Mouse (Mus musculus) liver, embryonic 13.5 days (tissue): Measurements from ENCODE around the gene Spin1. TPM values are rescaled to one million over a fixed set of nuclear protein-coding genes. Genes with fewer than 3 reads are reported as not detected.
A peak's percentile ranks its signal among the peaks of the same experiment; 100 is the strongest.

Experiments used
- ATAC-seq: fragments of 200-750 bp; cut with Nextera tagmentation; 2 replicates; pipeline ENCODE4 v1.8.0; 2017; ENCODE audit warnings: low read depth, mild to moderate bottlenecking, moderate number of reproducible peaks, moderate library complexity
- DNase-seq: peaks from one replicate; pipeline ENCODE4 v3.0.0; 2022
- H3K27ac ChIP-seq: fragments of 300-500 bp; sonication (generic); 2 replicates; pipeline ENCODE4 v1.5.1; 2015; ENCODE audit warnings: moderate library complexity, mild to moderate bottlenecking, inconsistent platforms
- H3K27me3 ChIP-seq: fragments of 300-500 bp; sonication (generic); 2 replicates; pipeline ENCODE4 v1.6.1; 2015; ENCODE audit warnings: mild to moderate bottlenecking, inconsistent platforms
- H3K36me3 ChIP-seq: fragments of 300-500 bp; sonication (generic); 2 replicates; pipeline ENCODE4 v1.6.1; 2015; ENCODE audit warnings: mild to moderate bottlenecking, inconsistent platforms
- H3K4me1 ChIP-seq: fragments of 300-500 bp; sonication (generic); replicated peaks from 2 replicates; pipeline ENCODE4 v1.6.1; 2015; ENCODE audit warnings: inconsistent platforms
- H3K4me2 ChIP-seq: fragments of 300-500 bp; sonication (generic); 2 replicates; pipeline ENCODE4 v1.6.1; 2015; ENCODE audit warnings: inconsistent platforms, mild to moderate bottlenecking, moderate library complexity
- H3K4me3 ChIP-seq: fragments of 300-500 bp; sonication (generic); replicated peaks from 2 replicates; pipeline ENCODE4 v1.5.1; 2015; ENCODE audit warnings: mild to moderate bottlenecking, inconsistent platforms
- H3K9ac ChIP-seq: fragments of 300-500 bp; sonication (generic); 2 replicates; pipeline ENCODE4 v1.6.1; 2015; ENCODE audit warnings: mild to moderate bottlenecking, inconsistent platforms
- H3K9me3 ChIP-seq: fragments of 300-500 bp; sonication (generic); replicated peaks from 2 replicates; pipeline ENCODE4 v1.6.1; 2016; ENCODE audit warnings: inconsistent platforms
- WGBS: fragments of 180-500 bp; shearing (Covaris S2); methylation state at CpG from one replicate; pipeline ENCODE4 v1.1.7; 2015; ENCODE audit not compliant: insufficient replicate concordance; 5-methylcytosine and 5-hydroxymethylcytosine counted together
- polyA plus RNA-seq: library from polyadenylated mRNA; unstranded; fragments of >200 nt; fragmentation: Nextera tagmentation; extraction: Ambion mirVana; gene quantifications from 2 replicates; pipeline ENCODE4 v1.2.1, GENCODE M21; 2015

Gene Spin1
- polyA plus RNA-seq, 1 experiment from 2014 or later, result 10.7 TPM

- no peak overlapping the region for H3K27ac ChIP-seq
- ATAC-seq (no peak), DNase-seq (no peak)
- H3K36me3 ChIP-seq, result peaks cover 21% of the 10 kb centered on the region
- no peaks in the 10 kb centered on the region; the same call in 1 of the 2 replicates for H3K9me3 ChIP-seq
- no peaks in the 10 kb centered on the region for H3K27me3 ChIP-seq
- 43% methylated on average over 3 of the region's 3 CpGs for WGBS
- H3K4me2 ChIP-seq, result no peak overlapping the region
- H3K4me1 ChIP-seq, result peaks cover 32% of the 10 kb centered on the region
- H3K4me3 ChIP-seq, result no peak overlapping the region
- no peak overlapping the region for H3K9ac ChIP-seq
These were observed 15.1 kb downstream of the Spin1 start for GRCm38 (mm10) chr13:51115762-51116161.

DNA sequence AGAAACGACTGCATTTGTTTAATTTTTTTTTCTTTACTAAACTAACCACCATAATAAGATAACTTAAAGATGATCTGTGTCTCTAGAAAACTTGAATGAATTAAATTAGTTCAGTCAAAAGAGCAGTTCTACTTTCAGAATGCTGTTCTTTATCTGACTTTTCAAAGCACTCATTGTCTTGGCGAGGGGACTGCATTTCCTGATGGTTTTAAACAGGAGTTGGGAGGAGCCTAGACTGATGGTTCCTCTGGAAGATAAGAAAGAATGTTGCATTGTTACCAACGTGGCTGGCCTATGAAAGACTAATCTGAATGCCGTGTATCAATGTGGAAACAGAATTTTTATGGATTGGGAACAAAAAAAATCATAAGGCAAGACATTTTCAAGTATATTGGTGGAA lies 20.1 kb downstream of the Spin1 start:
- DNase-seq, result no peak
- 3% methylated on average over 4 of the region's 4 CpGs for WGBS
- H3K27ac ChIP-seq, result no peak overlapping the region
- H3K36me3 ChIP-seq, result no peaks in the 10 kb centered on the region
- H3K4me1 ChIP-seq, result peaks cover 72% of the 10 kb centered on the region
- H3K27me3 ChIP-seq, result no peaks in the 10 kb centered on the region
- no peak for ATAC-seq
- H3K9ac ChIP-seq, result no peak overlapping the region
- H3K9me3 ChIP-seq, result no peaks in the 10 kb centered on the region
- no peak overlapping the region for H3K4me3 ChIP-seq
- peak overlapping the region; percentile 23 for H3K4me2 ChIP-seq

DNA sequence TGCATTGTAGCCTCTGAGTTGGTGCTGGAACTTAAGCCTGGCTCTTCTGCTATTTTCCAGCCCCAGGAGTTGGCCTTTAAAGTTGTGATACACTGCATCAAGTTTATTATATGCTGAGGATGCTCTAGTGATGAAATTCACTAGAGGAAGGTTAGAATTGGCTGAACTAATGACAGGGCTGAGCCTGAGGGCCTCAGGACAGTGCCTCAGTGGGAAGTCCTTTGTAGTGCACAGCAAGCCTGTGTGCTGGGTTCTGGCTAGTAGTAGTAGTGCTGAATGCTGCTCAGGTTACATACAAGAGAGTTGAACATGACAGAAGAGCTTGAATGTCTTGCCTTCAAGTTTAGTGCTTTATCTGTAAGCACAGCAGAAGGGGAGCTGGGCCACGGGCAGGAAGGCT lies 21.3 kb downstream of the Spin1 start:
- Histone ChIP-seq H3K4me3 (no peak overlapping the region), H3K9me3 (no peaks in the 10 kb centered on the region), H3K4me2 (no peak overlapping the region), H3K27me3 (no peaks in the 10 kb centered on the region), H3K9ac (no peak overlapping the region), H3K36me3 (no peaks in the 10 kb centered on the region), H3K4me1 (peaks cover 69% of the 10 kb centered on the region), H3K27ac (no peak overlapping the region; the same call in 1 of the 2 replicates)
- DNase-seq (no peak), ATAC-seq (no peak)
- 11% methylated on average over 1 of the region's 1 CpGs for WGBS

- Histone ChIP-seq H3K36me3 (no peaks in the 10 kb centered on the region), H3K9ac (no peak overlapping the region), H3K4me3 (no peak overlapping the region), H3K9me3 (no peaks in the 10 kb centered on the region), H3K27me3 (no peaks in the 10 kb centered on the region), H3K4me1 (peaks cover 75% of the 10 kb centered on the region), H3K4me2 (no peak overlapping the region), H3K27ac (no peak overlapping the region)
- ATAC-seq (no peak), DNase-seq (no peak)
- WGBS, result 70% methylated on average over 8 of the region's 8 CpGs
These were observed 22.1 kb downstream of the Spin1 start for GRCm38 (mm10) chr13:51122771-51123170.

- Histone ChIP-seq H3K4me3 (no peak overlapping the region), H3K27me3 (no peaks in the 10 kb centered on the region), H3K9me3 (no peaks in the 10 kb centered on the region), H3K9ac (no peak overlapping the region), H3K4me1 (peaks cover 55% of the 10 kb centered on the region), H3K36me3 (no peaks in the 10 kb centered on the region), H3K4me2 (no peak overlapping the region), H3K27ac (no peak overlapping the region)
- DNase-seq, result no peak
- WGBS, result 69% methylated on average over 8 of the region's 8 CpGs
- ATAC-seq, result no peak
These were observed 24.7 kb downstream of the Spin1 start for GRCm38 (mm10) chr13:51125357-51125756.

DNA sequence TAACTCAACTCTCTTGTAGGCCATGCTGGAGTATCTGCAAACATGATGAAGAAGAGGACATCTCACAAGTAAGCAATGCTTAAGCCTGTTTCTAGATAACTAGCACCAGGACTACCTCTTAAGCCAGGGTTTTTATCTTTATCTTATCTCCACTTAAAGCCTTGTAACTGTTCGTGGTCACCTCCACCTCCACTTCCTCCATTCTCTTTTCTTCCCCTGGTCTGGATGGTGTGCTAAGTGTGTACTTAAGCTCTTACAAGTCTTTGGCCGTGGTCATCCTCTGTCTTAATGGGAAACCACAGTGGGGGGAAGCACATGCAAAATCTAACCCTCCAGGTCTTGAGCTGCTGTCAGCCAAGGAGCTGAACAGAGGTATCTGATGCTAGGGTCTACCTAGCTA lies 27.2 kb downstream of the Spin1 start:
- Histone ChIP-seq H3K4me3 (no peak overlapping the region), H3K4me2 (no peak overlapping the region), H3K9ac (no peak overlapping the region), H3K4me1 (peaks cover 31% of the 10 kb centered on the region), H3K36me3 (peaks cover 6% of the 10 kb centered on the region; the same call in 1 of the 2 replicates), H3K9me3 (no peaks in the 10 kb centered on the region), H3K27me3 (no peaks in the 10 kb centered on the region), H3K27ac (no peak overlapping the region)
- DNase-seq, result no peak
- WGBS, result 10% methylated on average over 2 of the region's 2 CpGs
- no peak for ATAC-seq

GRCm38 (mm10) chr13:51128417-51128816 lies 27.7 kb downstream of the Spin1 start:
- no peak overlapping the region for H3K27ac ChIP-seq
- H3K9me3 ChIP-seq, result no peaks in the 10 kb centered on the region
- no peaks in the 10 kb centered on the region for H3K27me3 ChIP-seq
- no peak overlapping the region for H3K4me3 ChIP-seq
- DNase-seq (no peak), ATAC-seq (no peak)
- 85% methylated on average over 7 of the region's 7 CpGs for WGBS
- H3K4me1 ChIP-seq, result peaks cover 29% of the 10 kb centered on the region
- H3K36me3 ChIP-seq, result peaks cover 6% of the 10 kb centered on the region; the same call in 1 of the 2 replicates
- H3K9ac ChIP-seq, result no peak overlapping the region
- no peak overlapping the region for H3K4me2 ChIP-seq

- ATAC-seq (no peak), DNase-seq (no peak)
- Histone ChIP-seq H3K27me3 (no peaks in the 10 kb centered on the region), H3K36me3 (peaks cover 15% of the 10 kb centered on the region), H3K27ac (no peak overlapping the region), H3K4me1 (peaks cover 9% of the 10 kb centered on the region), H3K4me2 (no peak overlapping the region), H3K9me3 (no peaks in the 10 kb centered on the region), H3K4me3 (no peak overlapping the region), H3K9ac (no peak overlapping the region)
- WGBS, result 68% methylated on average over 10 of the region's 10 CpGs
These were observed 30.5 kb downstream of the Spin1 start for GRCm38 (mm10) chr13:51131179-51131578.

- Histone ChIP-seq H3K36me3 (peaks cover 20% of the 10 kb centered on the region; the same call in 1 of the 2 replicates), H3K9me3 (no peaks in the 10 kb centered on the region), H3K27ac (no peak overlapping the region), H3K4me1 (peaks cover 4% of the 10 kb centered on the region), H3K4me3 (no peak overlapping the region), H3K9ac (no peak overlapping the region), H3K4me2 (no peak overlapping the region), H3K27me3 (no peaks in the 10 kb centered on the region)
- ATAC-seq (no peak), DNase-seq (no peak)
- 44% methylated on average over 4 of the region's 4 CpGs for WGBS
These were observed 35.6 kb downstream of the Spin1 start for GRCm38 (mm10) chr13:51136315-51136714.

DNA sequence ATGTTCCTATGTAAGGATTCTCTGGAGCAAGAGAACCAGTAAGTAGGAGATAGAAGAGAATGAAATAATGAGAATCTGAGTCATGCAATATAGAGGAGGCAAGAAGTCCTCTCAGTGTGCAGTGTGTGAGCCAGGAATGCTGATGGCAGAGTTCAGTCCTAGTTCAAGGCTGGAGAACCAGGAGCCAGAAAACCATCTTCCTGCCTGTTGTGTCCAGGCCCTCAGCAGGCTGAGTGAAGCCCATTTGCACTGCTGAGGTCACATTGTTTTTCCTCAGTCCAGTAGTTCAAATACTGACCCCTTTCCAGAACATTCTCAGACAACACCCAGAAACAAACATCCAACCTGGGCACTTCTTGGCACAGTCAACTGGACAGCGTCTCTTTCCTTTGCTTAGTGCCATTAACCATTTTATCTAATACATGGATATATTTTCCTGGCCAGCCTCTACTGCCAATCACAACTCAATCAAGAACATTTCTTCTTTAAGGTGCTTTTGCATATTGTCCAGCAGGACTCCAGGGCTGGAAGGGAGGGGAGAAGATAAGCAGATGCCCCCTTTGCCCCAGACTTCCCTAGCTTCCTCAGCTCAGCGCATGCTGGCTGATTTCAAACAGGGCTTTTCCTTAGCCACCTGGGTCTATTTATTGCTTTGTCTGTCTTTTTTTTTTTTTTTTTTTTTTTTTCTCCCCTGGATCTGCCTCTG lies 36.5 kb downstream of the Spin1 start:
- peaks cover 24% of the 10 kb centered on the region; the same call in 1 of the 2 replicates for H3K36me3 ChIP-seq
- no peaks in the 10 kb centered on the region for H3K9me3 ChIP-seq
- H3K4me3 ChIP-seq, result no peak overlapping the region
- no peak for ATAC-seq
- no peak for DNase-seq
- H3K4me2 ChIP-seq, result no peak overlapping the region
- H3K27ac ChIP-seq, result no peak overlapping the region
- H3K27me3 ChIP-seq, result no peaks in the 10 kb centered on the region
- no peak overlapping the region for H3K9ac ChIP-seq
- 70% methylated on average over 2 of the region's 2 CpGs for WGBS
- peaks cover 4% of the 10 kb centered on the region for H3K4me1 ChIP-seq

GRCm38 (mm10) chr13:51137702-51138031 lies 37.0 kb downstream of the Spin1 start:
- Histone ChIP-seq H3K36me3 (peaks cover 24% of the 10 kb centered on the region; the same call in 1 of the 2 replicates), H3K27ac (no peak overlapping the region)
- ATAC-seq, result no peak

GRCm38 (mm10) chr13:51147106-51147505 lies 46.4 kb downstream of the Spin1 start:
- peaks cover 15% of the 10 kb centered on the region for H3K36me3 ChIP-seq
- no peak overlapping the region for H3K27ac ChIP-seq
- no peak overlapping the region for H3K4me2 ChIP-seq
- 65% methylated on average over 1 of the region's 1 CpGs for WGBS
- ATAC-seq, result no peak
- DNase-seq, result no peak
- H3K9me3 ChIP-seq, result no peaks in the 10 kb centered on the region
- no peaks in the 10 kb centered on the region; the same call in 1 of the 2 replicates for H3K4me1 ChIP-seq
- H3K9ac ChIP-seq, result no peak overlapping the region
- no peak overlapping the region for H3K4me3 ChIP-seq
- H3K27me3 ChIP-seq, result no peaks in the 10 kb centered on the region

More at GRCm38 (mm10) chr13:51137702-51138031, 37.0 kb downstream of the Spin1 start:
- no peak for DNase-seq
- Histone ChIP-seq H3K4me1 (peaks cover 4% of the 10 kb centered on the region), H3K9ac (no peak overlapping the region), H3K4me2 (no peak overlapping the region), H3K27me3 (no peaks in the 10 kb centered on the region), H3K4me3 (no peak overlapping the region), H3K9me3 (no peaks in the 10 kb centered on the region)
